ENCODE assay signal across 29 mouse cellular contexts in genomic region chr6:145776241-145776640, GRCm38 (mm10).
"Had no signal": no experiment of that assay in that cellular context is flagged by ENCODE, and none has a peak within 500 bp of the region (broad histone marks: within the 10 kb centered on the region; RNA-seq: fewer than 3 reads in every experiment).

No protein-coding gene starts in this region.

- H3K4me1 ChIP-seq: intestine, embryonic 15.5 days had no signal

- DNase-seq: heart, postnatal 10 days; heart, postnatal 14 days; heart, postnatal 36 days; heart, postnatal 4 days; kidney, adult 11 months; kidney, adult 18-20 months; kidney, adult 8-10 months; kidney, adult 9 months; kidney, postnatal 10 days; kidney, postnatal 14 days; kidney, postnatal 36 days; kidney, postnatal 4 days; layer of hippocampus, adult 9-11 months; layer of hippocampus, postnatal 36 days had no signal

- H3K27me3 ChIP-seq: heart, embryonic 12.5 days; heart, embryonic 13.5 days; heart, embryonic 15.5 days; hindbrain, embryonic 12.5 days; hindbrain, embryonic 13.5 days; hindbrain, embryonic 15.5 days; intestine, embryonic 15.5 days; kidney, embryonic 15.5 days had no signal

- H3K4me3 ChIP-seq: heart, embryonic 10.5 days; heart, embryonic 12.5 days; heart, embryonic 13.5 days; heart, embryonic 15.5 days; hindbrain, embryonic 10.5 days; hindbrain, embryonic 12.5 days; hindbrain, embryonic 13.5 days; hindbrain, embryonic 15.5 days; intestine, embryonic 15.5 days; kidney, embryonic 15.5 days; layer of hippocampus, adult 2 months; left cerebral cortex, adult 2 months had no signal

- H3K27ac ChIP-seq: heart, embryonic 10.5 days; heart, embryonic 13.5 days; heart, embryonic 15.5 days; hindbrain, embryonic 10.5 days; hindbrain, embryonic 12.5 days; hindbrain, embryonic 13.5 days; hindbrain, embryonic 14.5 days; hindbrain, embryonic 15.5 days; hindbrain, postnatal 0 days; intestine, embryonic 15.5 days; kidney, embryonic 15.5 days; kidney, postnatal 0 days; layer of hippocampus, adult 2 months; left cerebral cortex, adult 2 months had no signal

- H3K36me3 ChIP-seq: heart, embryonic 10.5 days; heart, embryonic 12.5 days; heart, embryonic 13.5 days; heart, embryonic 15.5 days; hindbrain, embryonic 10.5 days; hindbrain, embryonic 12.5 days; hindbrain, embryonic 13.5 days; hindbrain, embryonic 15.5 days; intestine, embryonic 15.5 days; kidney, embryonic 15.5 days had no signal
